Mouse (Mus musculus) lung, embryonic 14.5 days (tissue): ENCODE results near the gene Elane. TPM values are rescaled to one million over a fixed set of nuclear protein-coding genes. Genes with fewer than 3 reads are reported as not detected.
"Not testable (repeated sequence)": the region's sequence is repeated elsewhere in the genome, so short reads cannot be mapped to it uniquely, and the experiment has no call there.

ENCODE experiments used
- ATAC-seq: fragments of 200-750 bp; cut with Nextera tagmentation; 2 replicates; pipeline ENCODE4 v1.8.0; 2017; ENCODE audit warnings: mild to moderate bottlenecking, moderate TSS enrichment, moderate library complexity; ENCODE audit not compliant: insufficient read depth
- DNase-seq: peaks from one replicate; pipeline ENCODE4 v3.0.0-alpha.2; 2015
- H3K27ac ChIP-seq: fragments of 300-500 bp; sonication (generic); 2 replicates; pipeline ENCODE4 v1.5.1; 2014; ENCODE audit warnings: low read depth, mild to moderate bottlenecking, moderate library complexity
- H3K27me3 ChIP-seq: fragments of 300-500 bp; sonication (generic); 2 replicates; pipeline ENCODE4 v1.6.1; 2014; ENCODE audit warnings: low read length, control low read depth; ENCODE audit not compliant: insufficient read depth
- H3K36me3 ChIP-seq: fragments of 300-500 bp; sonication (generic); 2 replicates; pipeline ENCODE4 v1.6.1; 2014; ENCODE audit warnings: control low read depth; ENCODE audit not compliant: insufficient read depth
- H3K4me1 ChIP-seq: fragments of 300-500 bp; sonication (generic); 2 replicates; pipeline ENCODE4 v1.6.1; 2014; ENCODE audit warnings: antibody characterized with exemption, control low read depth; ENCODE audit not compliant: insufficient read depth
- H3K4me2 ChIP-seq: fragments of 300-500 bp; sonication (generic); 2 replicates; pipeline ENCODE4 v1.6.1; 2014; ENCODE audit warnings: mild to moderate bottlenecking
- H3K4me3 ChIP-seq: fragments of 300-500 bp; sonication (generic); 2 replicates; pipeline ENCODE4 v1.5.1; 2014; ENCODE audit warnings: low read depth, low read length
- H3K9ac ChIP-seq: fragments of 300-500 bp; sonication (generic); 2 replicates; pipeline ENCODE4 v1.6.1; 2014
- H3K9me3 ChIP-seq: fragments of 300-500 bp; sonication (generic); 2 replicates; pipeline ENCODE4 v1.6.1; 2016; ENCODE audit warnings: low read depth, low read length, control low read depth
- CTCF ChIP-seq: IDR thresholded peaks from 2 replicates; pipeline ENCODE4 v1.5.1; 2016; ENCODE audit warnings: antibody characterized with exemption, low read depth
- WGBS: fragments of 180-500 bp; shearing (Covaris S2); extraction: QIAGEN DNeasy Blood & Tissue Kit; methylation state at CpG from one replicate; pipeline ENCODE4 v1.1.7; 2014; 5-methylcytosine and 5-hydroxymethylcytosine counted together
- polyA plus RNA-seq: library from polyadenylated mRNA; unstranded; fragments of >200 nt; fragmentation: Nextera tagmentation; extraction: Ambion mirVana; gene quantifications from 2 replicates; pipeline ENCODE4 v1.2.1, GENCODE M21; 2014

Gene Elane
- polyA plus RNA-seq, 1 experiment from 2014 or later, result 0.18 TPM

- not testable (repeated sequence) for H3K27me3 ChIP-seq, H3K4me3 ChIP-seq, H3K9me3 ChIP-seq, H3K4me2 ChIP-seq, H3K9ac ChIP-seq, H3K27ac ChIP-seq, H3K4me1 ChIP-seq
- peaks cover 28% of the 10 kb centered on the region for H3K36me3 ChIP-seq
- 42% methylated on average over 22 of the region's 22 CpGs for WGBS
- peak; percentile 86 for TF ChIP-seq CTCF
- ATAC-seq (peak; percentile 38; the same call in 1 of the 2 replicates), DNase-seq (peak; percentile 90)
Observed at GRCm38 (mm10) chr10:79892451-79893118, 6.5 kb downstream of the Elane start.

DNA sequence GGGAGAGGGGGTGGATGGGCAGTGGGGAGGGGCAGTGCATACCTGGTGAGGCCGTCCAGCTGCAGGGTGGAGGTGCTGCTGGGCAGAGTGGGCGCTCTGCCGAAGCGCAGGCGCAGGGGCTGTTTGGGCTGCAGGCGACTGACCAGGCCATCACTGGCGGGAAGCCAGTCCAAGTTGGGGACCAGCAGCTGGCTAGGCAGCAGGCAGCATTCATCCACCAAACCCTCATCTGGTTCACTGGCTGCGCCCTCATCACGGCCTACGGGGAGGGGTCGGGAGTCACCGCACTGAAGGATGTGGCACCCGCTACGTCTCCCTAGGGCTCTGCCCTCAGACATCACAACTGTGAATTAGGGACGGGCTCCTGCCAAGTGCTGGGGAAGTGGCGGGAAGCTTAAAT is 10.3 kb downstream of the Elane start:
- Histone ChIP-seq H3K4me1 (no peaks in the 10 kb centered on the region), H3K4me2 (no peak overlapping the region), H3K27ac (no peak overlapping the region), H3K9ac (no peak overlapping the region), H3K4me3 (no peak overlapping the region), H3K36me3 (peaks cover 56% of the 10 kb centered on the region), H3K9me3 (no peaks in the 10 kb centered on the region), H3K27me3 (no peaks in the 10 kb centered on the region)
- 80% methylated on average over 16 of the region's 16 CpGs for WGBS
- ATAC-seq (no peak), DNase-seq (no peak)
- no peak for TF ChIP-seq CTCF

DNA sequence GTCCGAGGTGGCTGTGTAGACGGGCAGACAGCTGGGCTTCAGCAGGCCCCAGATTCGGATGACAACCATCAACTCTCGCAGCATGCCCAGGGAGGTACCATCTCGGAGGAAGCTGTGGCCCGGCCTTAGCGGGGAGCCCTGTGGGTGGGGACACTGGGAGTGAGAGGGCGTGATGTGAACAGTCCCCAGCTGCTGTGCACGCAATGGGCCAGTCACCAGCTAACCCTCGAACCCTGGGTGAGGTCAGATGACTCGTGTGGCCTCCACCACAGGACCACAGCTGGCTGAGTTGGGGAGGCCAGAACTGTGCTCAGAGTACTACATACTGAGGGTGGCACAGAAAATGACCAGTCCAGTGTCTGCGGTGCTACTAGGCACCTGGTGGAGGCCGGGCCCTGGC is 10.8 kb downstream of the Elane start:
- Histone ChIP-seq H3K4me2 (no peak overlapping the region), H3K27ac (no peak overlapping the region), H3K27me3 (no peaks in the 10 kb centered on the region), H3K4me1 (no peaks in the 10 kb centered on the region), H3K9me3 (no peaks in the 10 kb centered on the region), H3K9ac (no peak overlapping the region), H3K4me3 (no peak overlapping the region), H3K36me3 (peaks cover 56% of the 10 kb centered on the region)
- ATAC-seq, result no peak
- TF ChIP-seq CTCF, result no peak
- 75% methylated on average over 13 of the region's 13 CpGs for WGBS
- no peak for DNase-seq

DNA sequence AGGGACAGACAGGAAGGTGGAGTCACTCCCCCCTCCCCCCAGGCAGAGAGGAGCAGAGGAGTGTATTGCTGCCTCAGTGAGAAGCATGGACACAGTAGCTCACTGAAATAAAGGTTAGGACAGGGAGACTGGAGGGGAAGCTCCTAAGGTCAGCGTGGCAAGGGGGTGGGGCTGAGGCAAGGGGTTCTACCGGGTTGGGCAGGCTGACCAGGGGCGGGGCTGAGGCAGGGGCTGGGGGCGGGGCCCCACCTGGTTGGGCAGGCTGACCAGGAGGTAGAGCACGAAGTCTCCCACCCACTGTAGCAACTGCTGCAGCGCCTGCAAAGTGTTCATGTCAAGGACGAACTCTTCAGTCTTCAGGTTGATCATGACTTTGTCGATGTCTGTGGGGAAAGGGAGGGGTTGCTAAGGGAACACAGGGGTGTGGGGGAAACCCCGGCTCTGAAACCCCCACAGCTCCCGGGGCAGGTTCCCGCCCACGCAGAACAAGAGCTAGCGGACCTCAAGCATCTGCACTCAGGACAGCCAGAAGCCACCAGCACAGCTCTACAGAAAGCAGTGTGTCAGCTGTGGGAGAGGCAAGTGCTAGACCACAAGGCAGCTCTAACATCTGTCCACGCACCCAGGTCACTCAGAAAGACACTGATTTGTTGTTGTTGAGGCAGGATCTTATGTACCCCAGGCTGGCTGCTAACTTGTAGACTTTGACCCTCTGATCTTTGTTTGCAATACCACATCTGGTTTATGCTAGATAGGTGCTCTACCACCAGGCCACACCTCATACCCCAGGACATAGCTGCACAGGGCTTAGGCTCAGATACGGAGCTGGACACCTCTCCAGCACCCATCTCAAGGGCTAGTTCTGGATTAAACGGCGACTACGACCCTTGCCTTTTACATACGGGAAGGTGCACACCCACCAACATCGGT is 11.5 kb downstream of the Elane start:
- Histone ChIP-seq H3K4me1 (no peaks in the 10 kb centered on the region), H3K36me3 (peaks cover 62% of the 10 kb centered on the region), H3K9ac (no peak overlapping the region), H3K27ac (no peak overlapping the region), H3K4me3 (no peak overlapping the region), H3K9me3 (no peaks in the 10 kb centered on the region), H3K27me3 (no peaks in the 10 kb centered on the region), H3K4me2 (no peak overlapping the region)
- no peak for ATAC-seq
- no peak for TF ChIP-seq CTCF
- no peak for DNase-seq
- WGBS, result 54% methylated on average over 20 of the region's 20 CpGs

DNA sequence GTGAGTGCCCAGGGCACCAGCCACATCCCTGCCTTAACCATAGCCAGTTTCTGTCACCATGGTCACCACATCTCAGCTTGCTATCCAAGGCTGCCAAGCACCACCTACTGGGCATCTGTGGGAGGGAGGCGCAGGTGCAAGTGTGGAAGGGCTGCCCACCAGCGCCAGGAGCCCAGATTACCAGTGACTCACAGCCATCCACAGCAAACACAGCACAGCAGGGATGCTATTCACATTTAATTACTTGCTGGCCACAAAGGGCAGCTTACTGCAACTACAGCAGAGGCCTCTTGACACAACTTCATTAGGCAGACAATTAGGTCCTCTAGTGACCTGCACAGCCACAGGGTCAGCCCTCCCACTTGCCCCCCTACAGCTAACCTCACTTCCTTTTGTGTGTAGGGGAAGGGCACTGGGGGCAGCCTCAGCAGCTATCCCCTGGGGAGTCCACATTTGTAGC is 14.9 kb downstream of the Elane start:
- DNase-seq (no peak), ATAC-seq (no peak)
- Histone ChIP-seq H3K27ac (no peak overlapping the region), H3K9me3 (no peaks in the 10 kb centered on the region), H3K4me1 (no peaks in the 10 kb centered on the region), H3K36me3 (peaks cover 76% of the 10 kb centered on the region), H3K4me3 (no peak overlapping the region), H3K4me2 (no peak overlapping the region), H3K27me3 (no peaks in the 10 kb centered on the region), H3K9ac (no peak overlapping the region)
- WGBS, result 63% methylated on average over 2 of the region's 2 CpGs
- peak; percentile 37 for TF ChIP-seq CTCF

- H3K36me3 ChIP-seq, result peaks cover 61% of the 10 kb centered on the region
- H3K4me1 ChIP-seq, result no peaks in the 10 kb centered on the region
- no peak overlapping the region for H3K4me3 ChIP-seq
- DNase-seq, result no peak
- no peak for TF ChIP-seq CTCF
- no peak overlapping the region; the same call in 1 of the 2 replicates for H3K9ac ChIP-seq
- no peak overlapping the region for H3K4me2 ChIP-seq
- H3K27me3 ChIP-seq, result no peaks in the 10 kb centered on the region
- no peak for ATAC-seq
- 84% methylated on average over 9 of the region's 9 CpGs for WGBS
- no peaks in the 10 kb centered on the region for H3K9me3 ChIP-seq
- no peak overlapping the region for H3K27ac ChIP-seq
Observed at GRCm38 (mm10) chr10:79906712-79907111, 20.7 kb downstream of the Elane start.

- Histone ChIP-seq H3K36me3 (peaks cover 64% of the 10 kb centered on the region), H3K4me1 (no peaks in the 10 kb centered on the region), H3K9ac (no peak overlapping the region; the same call in 1 of the 2 replicates), H3K4me3 (no peak overlapping the region), H3K4me2 (peak overlapping the region; percentile 57), H3K9me3 (no peaks in the 10 kb centered on the region), H3K27me3 (no peaks in the 10 kb centered on the region), H3K27ac (no peak overlapping the region)
- no peak for TF ChIP-seq CTCF
- DNase-seq, result no peak
- no peak for ATAC-seq
- 89% methylated on average over 10 of the region's 10 CpGs for WGBS
Observed at GRCm38 (mm10) chr10:79907415-79907814, 21.4 kb downstream of the Elane start.
